Mouse (Mus musculus): ENCODE data around the gene Dcst2.

Dcst2 gene

GRCm38 (mm10) chr3:89411490-89412393, 50.0 kb downstream of the Dcst2 start, which contains the start of gene Flad1:
Flad1 (minus strand) TSS chr3:89411870.
- peak; percentile 95 for DNase-seq (ENCODE audit: inconsistent ontology term)

GRCm38 (mm10) chr3:89416158-89416557, 54.4 kb downstream of the Dcst2 start:
- DNase-seq (ENCODE audit: inconsistent ontology term), result no peak

GRCm38 (mm10) chr3:89417131-89417530, 55.4 kb downstream of the Dcst2 start:
- no peak for DNase-seq (ENCODE audit: inconsistent ontology term)

- no peak for DNase-seq (ENCODE audit: inconsistent ontology term)
Measured at GRCm38 (mm10) chr3:89417840-89418169, 56.0 kb downstream of the Dcst2 start.

GRCm38 (mm10) chr3:89418170-89418860, 56.5 kb downstream of the Dcst2 start, which contains the start of the genes Cks1b and Shc1:
Cks1b (minus strand) TSS chr3:89418383.
Shc1 (plus strand) TSS chr3:89418443.
- DNase-seq (ENCODE audit: inconsistent ontology term), result peak; percentile 98

GRCm38 (mm10) chr3:89418861-89419250, 57.1 kb downstream of the Dcst2 start:
- peak; percentile 95 for DNase-seq (ENCODE audit: inconsistent ontology term)

- peak; percentile 82 for DNase-seq (ENCODE audit: inconsistent ontology term)
Measured at GRCm38 (mm10) chr3:89419571-89419970, 57.8 kb downstream of the Dcst2 start.

GRCm38 (mm10) chr3:89419981-89420380, 58.2 kb downstream of the Dcst2 start:
- DNase-seq (ENCODE audit: inconsistent ontology term), result no peak

- no peak for DNase-seq (ENCODE audit: inconsistent ontology term)
Measured at GRCm38 (mm10) chr3:89420421-89420820, 58.6 kb downstream of the Dcst2 start.

- DNase-seq (ENCODE audit: inconsistent ontology term), result peak; percentile 93
Measured at GRCm38 (mm10) chr3:89421002-89421774, 59.4 kb downstream of the Dcst2 start.

- peak; percentile 39 for DNase-seq (ENCODE audit: inconsistent ontology term)
Measured at GRCm38 (mm10) chr3:89421810-89422473, 60.2 kb downstream of the Dcst2 start.

- DNase-seq (ENCODE audit: inconsistent ontology term), result no peak
Measured at GRCm38 (mm10) chr3:89422556-89423205, 60.9 kb downstream of the Dcst2 start.

GRCm38 (mm10) chr3:89424416-89425140, 62.8 kb downstream of the Dcst2 start:
- DNase-seq (ENCODE audit: inconsistent ontology term), result no peak

GRCm38 (mm10) chr3:89425141-89425525, 63.4 kb downstream of the Dcst2 start:
- no peak for DNase-seq (ENCODE audit: inconsistent ontology term)

GRCm38 (mm10) chr3:89425876-89426275, 64.1 kb downstream of the Dcst2 start:
- DNase-seq (ENCODE audit: inconsistent ontology term), result no peak
